ENCODE assay signal across 27 mouse cellular contexts in the genomic region with DNA sequence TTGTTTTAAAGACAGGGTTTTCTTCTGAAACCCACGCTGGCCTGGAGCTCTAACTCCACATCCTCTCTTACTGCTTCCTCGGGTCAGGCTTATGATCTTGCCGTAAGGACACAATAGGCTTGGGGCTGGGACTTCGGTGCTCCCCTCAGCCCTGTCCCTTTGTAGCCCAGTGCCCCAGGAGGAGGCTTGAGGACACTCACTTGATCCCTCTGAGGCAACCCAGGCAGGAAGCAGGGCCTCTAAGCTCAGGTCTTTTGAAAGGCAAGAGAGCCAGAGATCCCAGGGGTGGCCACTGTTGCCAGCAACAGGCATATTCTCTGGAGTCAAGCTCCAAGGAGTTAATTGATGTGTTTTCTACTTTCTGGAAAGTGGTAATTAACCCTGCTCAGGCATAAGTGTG. TPM values are rescaled to one million over a fixed set of nuclear protein-coding genes. Genes with fewer than 3 reads are reported as not detected.
DNase-seq lines count a peak whose midpoint lies in the region; ATAC-seq and TF ChIP-seq lines count a peak whose summit lies in the region.
"Had no signal": no experiment of that assay in that cellular context is flagged by ENCODE, and none has a peak within 500 bp of the region (broad histone marks: within the 10 kb centered on the region; RNA-seq: fewer than 3 reads in every experiment).

No protein-coding gene starts in this region.

- H3K36me3 ChIP-seq in heart, postnatal 0 days (replicated peaks; ENCODE audit: control insufficient read depth, insufficient read depth, low read length) = peaks cover 65% of the 10 kb centered on the region
- H3K36me3 ChIP-seq in neural tube, embryonic 14.5 days (ENCODE audit: control insufficient read depth, insufficient read depth, low read length) = peaks cover 56% of the 10 kb centered on the region

- H3K9me3 ChIP-seq in heart, postnatal 0 days (replicated peaks; ENCODE audit: control insufficient read depth, low read length) = no peaks in the 10 kb centered on the region
- H3K9me3 ChIP-seq in neural tube, embryonic 14.5 days (ENCODE audit: control insufficient read depth, low read length) = no peaks in the 10 kb centered on the region
- H3K9me3 ChIP-seq: hindbrain, embryonic 13.5 days; lung, embryonic 15.5 days; midbrain, embryonic 10.5 days; neural tube, embryonic 13.5 days had no signal

- ATAC-seq in heart, postnatal 0 days (ENCODE audit: insufficient read depth, low read depth) = no peak
- ATAC-seq in neural tube, embryonic 14.5 days (ENCODE audit: low read depth) = no peak
- ATAC-seq: forebrain, embryonic 14.5 days; midbrain, embryonic 16.5 days had no signal

- 68% methylated on average over 4 of the region's 4 CpGs for WGBS in heart, postnatal 0 days
- WGBS in neural tube, embryonic 14.5 days = 65% methylated on average over 4 of the region's 4 CpGs

- H3K4me1 ChIP-seq in heart, postnatal 0 days (ENCODE audit: control insufficient read depth, insufficient read depth) = peaks cover 10% of the 10 kb centered on the region
- H3K4me1 ChIP-seq in neural tube, embryonic 14.5 days (ENCODE audit: control insufficient read depth, insufficient read depth, low read length) = peaks cover 22% of the 10 kb centered on the region

- 0 out of 2 replicates have a peak overlapping the region, but pooled peaks have one; percentile 25 for H3K9ac ChIP-seq in heart, postnatal 0 days (replicated peaks; ENCODE audit: low read depth, low read length)
- H3K9ac ChIP-seq in neural tube, embryonic 14.5 days (replicated peaks; ENCODE audit: low read depth, low read length) = 0 out of 2 replicates have a peak overlapping the region, but pooled peaks have one; percentile 11
- H3K9ac ChIP-seq: hindbrain, embryonic 13.5 days; lung, embryonic 15.5 days; neural tube, embryonic 13.5 days had no signal

- H3K4me2 ChIP-seq in heart, postnatal 0 days (ENCODE audit: low read depth, low read length) = no peak overlapping the region
- H3K4me2 ChIP-seq in neural tube, embryonic 14.5 days (ENCODE audit: low read depth, low read length) = no peak overlapping the region
- H3K4me2 ChIP-seq: hindbrain, embryonic 13.5 days; lung, embryonic 15.5 days; neural tube, embryonic 13.5 days had no signal

- peak; percentile 56 for DNase-seq in heart, adult 11 months
- no peak for DNase-seq in heart, adult 8-10 months (ENCODE audit: low spot score)
- no peak for DNase-seq in heart, postnatal 0 days (ENCODE audit: low spot score)
- DNase-seq in heart, adult 9 months (ENCODE audit: low spot score in 2 of 2) = no peak
- no peak for DNase-seq in neural tube, embryonic 10.5 days (ENCODE audit: extremely low spot score, low spot score)
- DNase-seq in ovary, adult 18-20 months (ENCODE audit: low spot score) = no peak
- DNase-seq: adrenal gland, adult 2 months; adrenal gland, postnatal 36 days; B cell, adult 2 months; cerebellum, adult 18-20 months; cerebellum, postnatal 10 days; gastrocnemius, postnatal 10 days; heart, postnatal 10 days; kidney, adult 11 months; kidney, postnatal 14 days; layer of hippocampus, adult 9-11 months; right cerebral cortex, postnatal 25 days; thymus, adult 18-20 months; thymus, postnatal 25 days had no signal

- no peaks in the 10 kb centered on the region for H3K27me3 ChIP-seq in heart, postnatal 0 days (ENCODE audit: control insufficient read depth, insufficient read depth, low read length)
- H3K27me3 ChIP-seq in neural tube, embryonic 14.5 days (ENCODE audit: control insufficient read depth, insufficient read depth, low read length) = no peaks in the 10 kb centered on the region
- H3K27me3 ChIP-seq: hindbrain, embryonic 13.5 days; lung, embryonic 15.5 days; neural tube, embryonic 13.5 days had no signal

- H3K27ac ChIP-seq in heart, postnatal 0 days (ENCODE audit: low read depth) = no peak overlapping the region
- H3K27ac ChIP-seq in neural tube, embryonic 14.5 days (ENCODE audit: low read depth, low read length) = no peak overlapping the region
- H3K27ac ChIP-seq: hindbrain, embryonic 13.5 days; lung, embryonic 15.5 days; midbrain, embryonic 10.5 days; neural tube, embryonic 13.5 days had no signal

- no peak overlapping the region for H3K4me3 ChIP-seq in heart, postnatal 0 days (ENCODE audit: low read depth, low read length)
- H3K4me3 ChIP-seq in neural tube, embryonic 14.5 days (ENCODE audit: low read depth, low read length) = no peak overlapping the region
- H3K4me3 ChIP-seq: hindbrain, embryonic 13.5 days; lung, embryonic 15.5 days; midbrain, embryonic 10.5 days; myocyte; neural tube, embryonic 13.5 days had no signal

- no peak for TF ChIP-seq EP300 in heart, postnatal 0 days (IDR thresholded peaks at IDR 0.05; ENCODE audit: low read depth)

- TF ChIP-seq CTCF in heart, postnatal 0 days (IDR thresholded peaks at IDR 0.05; ENCODE audit: low read depth) = no peak

RNA-seq across cellular contexts. Expression of a gene that starts 7.8 kb away (rescaled TPM):
- 10 to 100 TPM; 10.6 to 13.9 (median 12.0) TPM for total RNA-seq in heart, adult 8-10 months (2022)
- total RNA-seq in heart, postnatal 0 days (2014; rRNA removed; ENCODE audit: low replicate concordance) = 14.5 and 23.8 TPM in 2 replicates
- polyA plus RNA-seq in heart, postnatal 0 days (2015; fragmentation: Nextera tagmentation; extraction: Ambion mirVana) = 2.2 TPM in 2 replicates
- 20.0 and 22.1 TPM in 2 replicates for polyA plus RNA-seq in neural tube, embryonic 14.5 days (2014; fragmentation: Nextera tagmentation; extraction: Ambion mirVana)

RNA-seq across cellular contexts. Expression of a gene that starts 12.3 kb away (rescaled TPM):
- total RNA-seq in heart, adult 8-10 months (2022) = 100 to 1,000 TPM; 112 to 170 (median 145) TPM
- 50.8 and 55.2 TPM in 2 replicates for total RNA-seq in heart, postnatal 0 days (2014; rRNA removed; ENCODE audit: low replicate concordance)
- 88.0 and 137 TPM in 2 replicates for polyA plus RNA-seq in heart, postnatal 0 days (2015; fragmentation: Nextera tagmentation; extraction: Ambion mirVana)
- 165 and 166 TPM in 2 replicates for polyA plus RNA-seq in neural tube, embryonic 14.5 days (2014; fragmentation: Nextera tagmentation; extraction: Ambion mirVana)

RNA-seq across cellular contexts. Expression of a gene that starts 57.8 kb away (rescaled TPM):
- total RNA-seq in heart, adult 8-10 months (2022) = 10 to 100 TPM; 23.9 to 30.7 (median 25.3) TPM
- 19.7 and 20.9 TPM in 2 replicates for total RNA-seq in heart, postnatal 0 days (2014; rRNA removed; ENCODE audit: low replicate concordance)
- 6.4 and 7.1 TPM in 2 replicates for polyA plus RNA-seq in heart, postnatal 0 days (2015; fragmentation: Nextera tagmentation; extraction: Ambion mirVana)
- 21.7 and 22.0 TPM in 2 replicates for polyA plus RNA-seq in neural tube, embryonic 14.5 days (2014; fragmentation: Nextera tagmentation; extraction: Ambion mirVana)
